Mouse (Mus musculus) intestine, postnatal 0 days (tissue): ENCODE measurements around the gene Abcf3. TPM values are rescaled to one million over a fixed set of nuclear protein-coding genes. Genes with fewer than 3 reads are reported as not detected.
A peak's percentile ranks its signal among the peaks of the same experiment; 100 is the strongest.

Experiments
- ATAC-seq: fragments of 200-750 bp; cut with Nextera tagmentation; 2 replicates; pipeline ENCODE4 v1.8.0; 2017; ENCODE audit warnings: mild to moderate bottlenecking, moderate TSS enrichment, moderate library complexity
- H3K27ac ChIP-seq: fragments of 300-500 bp; sonication (generic); 2 replicates; pipeline ENCODE4 v1.5.1; 2014; ENCODE audit warnings: mild to moderate bottlenecking, low read depth, low read length, moderate library complexity
- H3K27me3 ChIP-seq: fragments of 300-500 bp; sonication (generic); replicated peaks from 2 replicates; pipeline ENCODE4 v1.6.1; 2014; ENCODE audit warnings: low read length, mixed read lengths; ENCODE audit not compliant: control insufficient read depth, insufficient read depth
- H3K36me3 ChIP-seq: fragments of 300-500 bp; sonication (generic); 2 replicates; pipeline ENCODE4 v1.6.1; 2014; ENCODE audit warnings: mild to moderate bottlenecking, moderate library complexity; ENCODE audit not compliant: control insufficient read depth, insufficient read depth
- H3K4me1 ChIP-seq: fragments of 300-500 bp; sonication (generic); replicated peaks from 2 replicates; pipeline ENCODE4 v1.6.1; 2014; ENCODE audit warnings: antibody characterized with exemption, low read length, mixed read lengths; ENCODE audit not compliant: control insufficient read depth, insufficient read depth
- H3K4me2 ChIP-seq: fragments of 300-500 bp; sonication (generic); replicated peaks from 2 replicates; pipeline ENCODE4 v1.6.1; 2014; ENCODE audit warnings: low read depth, mild to moderate bottlenecking, moderate library complexity
- H3K4me3 ChIP-seq: fragments of 300-500 bp; sonication (generic); 2 replicates; pipeline ENCODE4 v1.5.1; 2014; ENCODE audit warnings: low read depth, low read length
- H3K9ac ChIP-seq: fragments of 300-500 bp; sonication (generic); 2 replicates; pipeline ENCODE4 v1.6.1; 2014; ENCODE audit warnings: mild to moderate bottlenecking, low read depth, low read length
- H3K9me3 ChIP-seq: fragments of 300-500 bp; sonication (generic); 2 replicates; pipeline ENCODE4 v1.6.1; 2016; ENCODE audit warnings: mixed run types; ENCODE audit not compliant: control insufficient read depth
- CTCF ChIP-seq: sonication (generic); IDR thresholded peaks from 2 replicates; pipeline ENCODE4 v1.5.1; 2016; ENCODE audit warnings: low read depth, mild to moderate bottlenecking, control low read depth, antibody characterized with exemption, moderate library complexity
- WGBS: fragments of 180-500 bp; shearing (Covaris S2); extraction: QIAGEN DNeasy Blood & Tissue Kit; methylation state at CpG from one replicate; pipeline ENCODE4 v1.1.7; 2014; 5-methylcytosine and 5-hydroxymethylcytosine counted together
- polyA plus RNA-seq: library from polyadenylated mRNA; unstranded; fragments of >200 nt; fragmentation: Nextera tagmentation; extraction: Ambion mirVana; gene quantifications from 2 replicates; pipeline ENCODE4 v1.2.1, GENCODE M21; 2015

The Abcf3 gene
- polyA plus RNA-seq, 1 experiment from 2014 or later, result 47.0 TPM

DNA sequence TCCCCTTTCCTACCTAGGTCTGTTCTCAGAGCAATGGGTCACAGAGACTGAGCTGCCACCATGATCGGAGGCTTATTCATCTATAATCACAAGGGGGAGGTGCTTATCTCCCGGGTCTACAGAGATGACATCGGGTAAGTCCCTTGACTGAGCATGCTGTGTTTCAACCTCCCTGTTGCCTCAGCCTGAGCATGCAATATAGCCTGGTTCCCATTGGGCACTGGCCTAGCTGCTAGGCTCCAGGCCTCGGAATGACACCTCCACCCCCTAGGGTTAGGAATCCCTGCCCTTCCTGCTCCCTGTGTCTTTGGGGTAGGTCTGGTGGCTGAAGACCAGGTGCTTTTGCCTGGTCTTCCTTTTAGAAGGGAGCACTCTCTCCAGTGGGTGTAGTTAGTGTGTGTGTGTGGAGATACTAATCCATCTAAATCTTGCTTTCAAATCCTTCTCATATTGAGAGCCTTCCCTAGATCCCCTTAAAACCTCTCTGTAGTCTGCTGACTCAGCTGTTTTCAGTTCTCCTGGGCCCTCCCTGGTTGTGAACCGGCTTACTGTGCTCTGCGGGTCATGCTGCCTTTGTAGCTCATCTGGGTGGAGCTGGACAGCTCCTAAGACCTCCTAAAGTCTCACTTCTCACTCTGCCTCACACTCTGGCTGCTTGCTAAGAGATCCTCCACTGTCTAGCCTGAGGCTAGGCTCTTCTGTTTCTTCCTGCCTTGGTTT lies 10.6 kb upstream of the Abcf3 start:
- H3K4me1 ChIP-seq, result peaks cover 4% of the 10 kb centered on the region; the same call in 1 of the 2 replicates
- H3K27ac ChIP-seq, result peak overlapping the region; percentile 31; the same call in 1 of the 2 replicates
- no peak for TF ChIP-seq CTCF
- H3K9ac ChIP-seq, result no peak overlapping the region
- H3K27me3 ChIP-seq, result no peaks in the 10 kb centered on the region
- peak overlapping the region; percentile 75 for H3K4me2 ChIP-seq
- H3K4me3 ChIP-seq, result peak overlapping the region; percentile 3; the same call in 1 of the 2 replicates
- no peak for ATAC-seq
- H3K36me3 ChIP-seq, result peaks cover 50% of the 10 kb centered on the region
- H3K9me3 ChIP-seq, result no peaks in the 10 kb centered on the region
- 32% methylated on average over 6 of the region's 6 CpGs for WGBS

DNA sequence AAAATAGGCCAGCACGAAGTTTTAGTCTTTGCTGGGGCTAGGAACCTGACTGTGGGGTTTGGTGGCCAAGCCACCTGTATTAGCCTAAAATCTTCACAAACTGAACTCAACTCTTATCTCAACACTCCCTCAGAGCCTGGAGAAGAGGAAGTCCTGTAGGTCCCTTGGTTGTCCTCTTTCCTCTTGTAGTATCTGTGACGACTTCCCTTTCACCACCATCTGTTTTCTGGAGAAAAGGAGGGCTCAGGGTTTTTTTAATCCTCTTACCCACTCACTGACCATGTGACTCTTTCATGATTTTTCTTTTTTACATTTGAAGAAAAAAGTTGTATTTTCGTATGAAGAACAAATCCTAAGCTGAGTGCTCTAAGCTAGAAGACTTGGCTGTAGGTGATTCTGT lies 8.7 kb upstream of the Abcf3 start:
- 69% methylated on average over 3 of the region's 3 CpGs for WGBS

DNA sequence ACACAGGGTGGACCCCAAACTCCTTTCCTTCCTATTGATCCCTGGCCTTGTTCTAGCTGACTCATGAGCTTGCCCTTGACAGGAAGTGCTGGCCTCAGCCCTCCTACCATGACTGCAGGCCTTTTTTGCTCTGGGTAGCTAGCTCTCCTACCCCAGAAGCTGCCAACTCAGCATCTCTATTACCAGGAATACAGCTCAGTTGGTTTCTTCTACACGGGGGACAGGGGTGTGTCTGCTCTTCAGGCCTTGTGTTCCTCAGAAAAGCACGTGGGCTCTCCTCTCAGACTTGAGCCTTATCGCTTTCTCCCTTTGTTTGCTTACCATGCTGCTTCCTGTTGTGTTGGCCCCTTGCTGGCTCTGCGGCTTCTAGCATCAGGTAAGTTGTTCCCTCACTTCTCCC lies 7.9 kb upstream of the Abcf3 start:
- H3K4me3 ChIP-seq, result no peak overlapping the region
- no peaks in the 10 kb centered on the region for H3K9me3 ChIP-seq
- TF ChIP-seq CTCF, result no peak
- H3K27ac ChIP-seq, result peak overlapping the region; percentile 5; the same call in 1 of the 2 replicates
- WGBS, result 45% methylated on average over 4 of the region's 4 CpGs
- peaks cover 4% of the 10 kb centered on the region; the same call in 1 of the 2 replicates for H3K4me1 ChIP-seq
- H3K4me2 ChIP-seq, result no peak overlapping the region
- 0 out of 2 replicates have a peak, but pooled peaks have one; percentile 7 for ATAC-seq
- H3K27me3 ChIP-seq, result no peaks in the 10 kb centered on the region
- H3K36me3 ChIP-seq, result peaks cover 70% of the 10 kb centered on the region
- no peak overlapping the region for H3K9ac ChIP-seq

More for the DNA sequence above, 8.7 kb upstream of the Abcf3 start:
- no peak overlapping the region for H3K4me2 ChIP-seq
- no peak overlapping the region for H3K4me3 ChIP-seq
- 0 out of 2 replicates have a peak overlapping the region, but pooled peaks have one; percentile 5 for H3K27ac ChIP-seq
- H3K9ac ChIP-seq, result no peak overlapping the region
- no peak for ATAC-seq
- H3K27me3 ChIP-seq, result no peaks in the 10 kb centered on the region
- H3K36me3 ChIP-seq, result peaks cover 62% of the 10 kb centered on the region
- TF ChIP-seq CTCF, result no peak
- H3K4me1 ChIP-seq, result peaks cover 4% of the 10 kb centered on the region; the same call in 1 of the 2 replicates
- H3K9me3 ChIP-seq, result no peaks in the 10 kb centered on the region

DNA sequence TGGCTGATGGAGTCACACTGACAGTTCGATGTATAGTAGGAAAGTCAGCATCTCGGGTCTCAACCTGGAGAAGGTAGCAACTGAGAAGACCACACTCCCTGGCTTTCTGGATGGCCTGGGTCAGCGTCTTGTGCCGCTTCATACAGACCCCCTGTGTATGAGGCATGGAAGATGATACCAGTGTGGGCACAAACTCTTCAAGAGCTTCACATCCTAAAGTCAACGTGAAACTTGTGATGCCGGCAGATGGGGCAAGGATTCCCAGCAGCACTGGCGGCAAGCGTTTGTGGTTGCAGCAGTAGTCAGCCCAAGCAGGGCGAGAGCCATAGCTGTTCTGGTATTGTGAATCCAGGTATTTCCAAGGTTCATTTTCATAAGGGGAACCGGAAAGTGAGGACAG lies 2.7 kb upstream of the Abcf3 start:
- 91% methylated on average over 10 of the region's 10 CpGs for WGBS
- ATAC-seq, result no peak
- no peaks in the 10 kb centered on the region for H3K4me1 ChIP-seq
- no peak overlapping the region for H3K27ac ChIP-seq
- no peak for TF ChIP-seq CTCF
- no peaks in the 10 kb centered on the region for H3K27me3 ChIP-seq
- no peak overlapping the region for H3K4me3 ChIP-seq
- H3K9ac ChIP-seq, result no peak overlapping the region
- H3K9me3 ChIP-seq, result no peaks in the 10 kb centered on the region
- H3K4me2 ChIP-seq, result no peak overlapping the region
- peaks cover 53% of the 10 kb centered on the region for H3K36me3 ChIP-seq

DNA sequence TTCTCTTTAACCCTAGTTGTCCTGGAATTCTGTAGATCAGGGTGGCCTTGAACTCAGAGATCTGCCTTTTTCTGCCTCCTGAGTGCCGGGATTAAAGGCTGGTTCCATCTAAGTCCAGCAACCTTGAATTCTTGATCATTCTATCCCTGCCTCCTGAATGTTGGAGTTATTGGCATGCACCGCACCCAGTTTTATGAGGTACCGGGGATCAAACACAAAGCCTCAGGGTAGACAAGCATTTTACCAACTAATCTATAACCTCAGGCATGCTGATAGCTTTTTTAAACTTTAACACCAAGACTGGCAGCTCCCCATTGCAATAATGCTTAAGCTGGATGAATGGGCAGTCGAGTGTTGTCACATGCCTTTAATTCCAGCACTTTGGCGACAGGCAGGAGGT lies 954 bp upstream of the Abcf3 start:
- no peak for TF ChIP-seq CTCF
- Histone ChIP-seq H3K4me2 (peak overlapping the region; percentile 79), H3K27me3 (no peaks in the 10 kb centered on the region), H3K4me1 (no peaks in the 10 kb centered on the region), H3K4me3 (peak overlapping the region; percentile 89), H3K9me3 (no peaks in the 10 kb centered on the region), H3K9ac (0 out of 2 replicates have a peak overlapping the region, but pooled peaks have one; percentile 55), H3K36me3 (peaks cover 52% of the 10 kb centered on the region), H3K27ac (peak overlapping the region; percentile 78)
- WGBS, result 28% methylated on average over 5 of the region's 5 CpGs
- ATAC-seq, result no peak

DNA sequence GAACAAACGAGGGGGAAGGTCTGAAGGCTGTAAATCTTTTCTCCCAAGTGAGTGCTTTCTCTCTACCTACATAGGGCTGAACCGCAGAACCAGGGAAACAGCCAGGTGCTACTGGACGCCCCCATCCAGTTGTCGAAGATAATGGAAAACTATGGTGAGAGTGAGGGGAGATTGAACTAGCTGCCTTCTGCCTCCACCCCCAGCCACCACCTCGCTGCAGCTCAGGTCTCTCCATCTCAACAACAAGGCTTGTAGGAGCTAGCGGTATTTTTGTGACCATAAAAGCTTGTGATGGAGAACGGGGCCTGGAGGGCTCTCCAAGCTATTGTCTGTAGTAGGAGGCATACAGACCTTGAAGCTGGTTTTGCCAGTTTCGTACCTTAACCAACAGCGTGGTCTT lies 784 bp downstream of the Abcf3 start:
- 40% methylated on average over 9 of the region's 9 CpGs for WGBS
- Histone ChIP-seq H3K36me3 (peaks cover 53% of the 10 kb centered on the region), H3K27me3 (no peaks in the 10 kb centered on the region), H3K9me3 (no peaks in the 10 kb centered on the region), H3K4me2 (peak overlapping the region; percentile 79), H3K4me3 (peak overlapping the region; percentile 89), H3K27ac (no peak overlapping the region), H3K9ac (peak overlapping the region; percentile 67; the same call in 1 of the 2 replicates), H3K4me1 (no peaks in the 10 kb centered on the region)
- no peak for TF ChIP-seq CTCF
- no peak for ATAC-seq
